Mouse (Mus musculus): ENCODE data around the gene Cavin2. TPM values are rescaled to one million over a fixed set of nuclear protein-coding genes. Genes with fewer than 3 reads are reported as not detected.

The Cavin2 gene
- total and polyA plus RNA-seq, 3 experiments, result not detected

DNA sequence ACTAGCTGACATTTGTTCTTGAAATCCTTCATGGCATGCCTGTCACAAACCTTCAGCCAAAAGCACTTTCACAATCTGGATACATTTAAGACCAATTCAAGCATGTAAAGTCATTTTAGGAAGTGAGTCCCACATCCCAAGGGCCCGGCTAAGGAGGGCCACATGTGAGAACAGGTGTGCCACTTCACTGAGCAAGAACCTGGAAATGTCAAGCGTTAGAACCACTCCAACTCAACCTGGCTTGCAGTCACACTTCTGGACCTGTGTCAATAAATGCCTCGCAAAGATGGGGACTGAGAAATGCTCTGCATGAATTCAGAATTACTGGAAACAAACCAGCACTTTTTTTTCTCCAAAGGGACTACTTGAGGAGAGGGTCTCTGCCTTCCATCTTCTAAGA, 725 bp upstream of the Cavin2 start:
- Histone ChIP-seq H3K4me1 (ENCODE audit: control insufficient read depth in 1 of 2, insufficient read depth in 2 of 2) (peaks cover 0 to 7% of the 10 kb centered on the region in 2 experiments; a peak in 1 of 4 replicates), H3K9ac (ENCODE audit: insufficient read depth, low read depth) (no peak overlapping the region), H3K27me3 (replicated peaks) (no peaks in the 10 kb centered on the region), H3K27ac (ENCODE audit: insufficient read depth, low read depth) (no peak overlapping the region), H3K4me2 (ENCODE audit: insufficient read depth, low read depth, poor library complexity, severe bottlenecking) (no peak overlapping the region), H3K9me3 (replicated peaks; ENCODE audit: low read length) (no peaks in the 10 kb centered on the region), H3K36me3 (replicated peaks in 1 of 2; ENCODE audit: control insufficient read depth in 1 of 2, insufficient read depth in 1 of 2, low read length in 1 of 2) (no peaks in the 10 kb centered on the region), H3K4me3 (replicated peaks in 1 of 3; ENCODE audit: low read depth in 2 of 3, low read length in 2 of 3, poor library complexity in 1 of 3) (no peak overlapping the region), H3K79me2 (replicated peaks; ENCODE audit: control insufficient read depth, extremely low read depth, insufficient read depth, poor library complexity, severe bottlenecking) (no peaks in the 10 kb centered on the region)
- in situ Hi-C loops (cut with MboI; ENCODE audit: low pct_ligation_motif_present, low pct_unique_long_range_greater_than_20kb, low sequenced_read_pairs), result no loop called here
- no peak for TF ChIP-seq NRF1 (IDR thresholded peaks at IDR 0.05; ENCODE audit: low read depth, low read length)
- TF ChIP-seq ELF1 (IDR thresholded peaks at IDR 0.05; ENCODE audit: low read depth, low read length), result no peak
- no peak for TF ChIP-seq MAZ (IDR thresholded peaks at IDR 0.05; ENCODE audit: low read depth, low read length)
- no peak for TF ChIP-seq JUND (conservative IDR thresholded peaks at IDR 0.05; ENCODE audit: low read depth, low read length)
- no peak for TF ChIP-seq ZMIZ1 (IDR thresholded peaks at IDR 0.05; ENCODE audit: low read depth, low read length)
- TF ChIP-seq HCFC1 (IDR thresholded peaks at IDR 0.05; ENCODE audit: low read depth, low read length), result no peak
- no peak for TF ChIP-seq MAFK (IDR thresholded peaks at IDR 0.05; ENCODE audit: insufficient replicate concordance, low read length)
- TF ChIP-seq CTCF (conservative IDR thresholded peaks at IDR 0.05 in 1 of 2, IDR thresholded peaks at IDR 0.05 in 1 of 2; ENCODE audit: low read depth in 2 of 2, low read length in 2 of 2), result no peak
- dilution Hi-C loops (cut with MboI; ENCODE audit: extremely low pct_ligation_motif_present, extremely low pct_unique_long_range_greater_than_20kb, low sequenced_read_pairs), result no loop called here
- no peak for DNase-seq (ENCODE audit: extremely low read depth)

DNA sequence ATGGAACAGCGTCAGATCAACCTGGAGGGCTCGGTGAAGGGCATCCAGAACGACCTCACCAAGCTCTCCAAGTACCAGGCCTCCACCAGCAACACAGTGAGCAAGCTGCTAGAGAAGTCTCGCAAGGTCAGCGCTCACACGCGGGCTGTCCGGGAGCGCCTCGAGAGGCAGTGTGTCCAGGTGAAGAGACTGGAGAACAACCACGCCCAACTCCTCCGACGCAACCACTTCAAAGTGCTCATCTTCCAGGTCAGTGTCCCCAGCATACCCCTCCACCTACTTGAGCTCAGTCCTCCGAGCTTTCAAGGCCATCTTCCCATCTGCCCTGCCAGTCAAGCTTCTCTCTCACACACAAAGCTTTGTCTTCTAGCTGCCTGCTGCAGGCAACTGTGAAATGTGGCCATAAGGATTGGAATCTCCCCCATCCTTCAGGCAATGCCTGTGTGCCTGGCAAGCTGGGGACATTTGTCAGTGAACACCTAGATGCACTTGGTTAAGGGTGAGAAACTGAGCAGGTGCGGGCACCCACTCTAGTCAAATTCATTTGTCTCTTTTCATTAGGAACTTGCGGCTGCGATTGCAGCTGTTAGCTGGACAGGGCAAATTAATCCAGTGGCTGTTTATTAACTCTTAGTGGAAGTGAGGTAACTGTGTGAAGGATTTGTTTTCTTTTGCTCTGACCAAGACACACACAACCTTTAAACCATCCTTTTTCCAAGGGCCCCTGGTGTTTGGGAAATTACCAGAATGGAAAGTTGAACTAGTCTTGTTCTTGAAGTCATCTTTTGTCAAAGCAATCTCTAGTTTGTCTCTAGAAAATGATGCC, 907 bp downstream of the Cavin2 start:
- Histone ChIP-seq H3K79me2 (replicated peaks; ENCODE audit: control insufficient read depth, extremely low read depth, insufficient read depth, poor library complexity, severe bottlenecking) (no peaks in the 10 kb centered on the region), H3K4me2 (ENCODE audit: insufficient read depth, low read depth, poor library complexity, severe bottlenecking) (no peak overlapping the region), H3K4me1 (ENCODE audit: control insufficient read depth in 1 of 2, insufficient read depth in 2 of 2) (peaks cover 0 to 7% of the 10 kb centered on the region in 2 experiments; a peak in 1 of 4 replicates), H3K4me3 (replicated peaks in 1 of 3; ENCODE audit: low read depth in 2 of 3, low read length in 2 of 3, poor library complexity in 1 of 3) (no peak overlapping the region), H3K9ac (ENCODE audit: insufficient read depth, low read depth) (no peak overlapping the region), H3K27ac (ENCODE audit: insufficient read depth, low read depth) (no peak overlapping the region), H3K9me3 (replicated peaks; ENCODE audit: low read length) (no peaks in the 10 kb centered on the region), H3K36me3 (replicated peaks in 1 of 2; ENCODE audit: control insufficient read depth in 1 of 2, insufficient read depth in 1 of 2, low read length in 1 of 2) (no peaks in the 10 kb centered on the region), H3K27me3 (replicated peaks) (no peaks in the 10 kb centered on the region)
- dilution Hi-C loops (cut with MboI; ENCODE audit: extremely low pct_ligation_motif_present, extremely low pct_unique_long_range_greater_than_20kb, low sequenced_read_pairs), result no loop called here
- TF ChIP-seq ELF1 (IDR thresholded peaks at IDR 0.05; ENCODE audit: low read depth, low read length), result no peak
- no peak for TF ChIP-seq CHD1 (IDR thresholded peaks at IDR 0.05; ENCODE audit: low read depth, low read length)
- no peak for TF ChIP-seq MEF2A (IDR thresholded peaks at IDR 0.05; ENCODE audit: borderline replicate concordance, low read depth, low read length)
- TF ChIP-seq CTCF (conservative IDR thresholded peaks at IDR 0.05 in 1 of 2, IDR thresholded peaks at IDR 0.05 in 1 of 2; ENCODE audit: low read depth in 2 of 2, low read length in 2 of 2), result no peak
- no peak for TF ChIP-seq RAD21 (IDR thresholded peaks at IDR 0.05; ENCODE audit: low read depth, low read length)
- no peak for TF ChIP-seq NELFE (IDR thresholded peaks at IDR 0.05; ENCODE audit: low read depth, low read length)
- no peak for TF ChIP-seq E2F4 (IDR thresholded peaks at IDR 0.05; ENCODE audit: insufficient replicate concordance, low read depth, low read length)
- TF ChIP-seq USF2 (conservative IDR thresholded peaks at IDR 0.05; ENCODE audit: low read depth, low read length), result no peak
- no peak for TF ChIP-seq HCFC1 (IDR thresholded peaks at IDR 0.05; ENCODE audit: low read depth, low read length)
- TF ChIP-seq MAX (IDR thresholded peaks at IDR 0.05; ENCODE audit: low read length), result no peak
- TF ChIP-seq EP300 (IDR thresholded peaks at IDR 0.05; ENCODE audit: low read length), result no peak
- TF ChIP-seq ETS1 (conservative IDR thresholded peaks at IDR 0.05; ENCODE audit: low read depth, low read length), result no peak
- TF ChIP-seq GABPA (IDR thresholded peaks at IDR 0.05; ENCODE audit: insufficient replicate concordance, low read depth, low read length), result no peak
- no peak for DNase-seq (ENCODE audit: extremely low read depth)
- in situ Hi-C loops (cut with MboI; ENCODE audit: low pct_ligation_motif_present, low pct_unique_long_range_greater_than_20kb, low sequenced_read_pairs), result no loop called here
